Mouse (Mus musculus) testis, postnatal 14 days (tissue): ENCODE measurements around the gene Cdc37l1.

Source experiments
- DNase-seq: peaks from one replicate; pipeline ENCODE4 v3.0.0; 2021; ENCODE audit warnings: low spot score

Cdc37l1 gene

DNA sequence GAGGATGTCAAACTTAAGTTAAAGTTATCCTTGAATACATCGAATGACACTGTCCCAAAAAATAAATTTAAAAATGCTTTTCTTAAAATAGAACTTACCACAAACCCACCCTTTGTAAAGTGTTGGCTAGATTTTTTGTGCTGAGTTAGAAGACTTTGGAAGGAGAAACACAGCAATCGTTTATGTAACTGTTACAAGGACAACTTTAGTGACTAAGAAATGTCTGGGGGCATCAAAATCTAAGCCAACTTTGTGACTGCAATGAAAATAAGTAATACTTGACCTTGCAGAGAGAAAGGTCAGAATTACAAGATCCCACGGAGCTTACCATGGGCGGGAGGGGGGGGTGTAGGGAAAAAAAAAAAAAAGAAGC is 56.8 kb downstream of the Cdc37l1 start:
- no peak for DNase-seq

DNA sequence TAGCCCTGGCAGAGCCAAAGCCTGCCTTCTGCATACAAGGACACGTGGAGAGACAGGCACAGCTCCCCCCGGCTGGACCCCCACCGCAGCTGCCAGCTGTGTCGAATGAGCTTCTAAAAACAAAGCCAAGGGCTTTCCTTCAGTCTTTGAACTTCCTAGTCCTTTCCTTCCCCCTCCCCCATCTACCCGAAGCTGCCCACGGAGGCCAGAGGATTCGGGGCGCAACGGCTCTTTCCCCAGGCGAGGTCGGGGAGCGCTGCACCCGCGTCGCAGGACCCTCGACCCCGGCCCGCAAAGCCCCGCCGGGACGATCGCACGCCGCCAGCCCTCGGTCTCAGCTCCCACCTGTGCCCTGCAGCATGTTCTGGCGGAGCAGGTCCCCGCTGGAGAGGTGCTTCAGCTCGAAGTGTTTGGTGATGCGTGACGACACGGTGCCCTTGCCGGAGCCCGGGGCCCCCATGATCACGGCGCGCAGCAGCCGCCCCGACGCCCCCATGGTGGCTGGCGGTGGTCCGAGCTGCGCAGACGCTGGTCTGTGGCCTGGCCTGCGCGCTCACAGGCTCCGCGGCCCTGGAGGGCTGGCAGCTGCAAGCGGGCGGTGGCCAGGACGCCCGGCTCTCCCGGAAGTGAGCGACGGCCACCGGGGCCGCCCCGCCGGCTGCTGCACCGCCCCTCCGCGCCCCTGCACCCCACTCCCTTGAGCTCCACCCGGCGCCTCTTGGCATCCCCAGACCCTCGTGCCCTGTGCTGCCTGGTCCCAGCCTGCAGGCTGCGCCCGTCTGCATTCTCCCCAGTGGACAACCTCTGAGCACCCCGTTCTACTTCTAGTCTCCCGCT is 57.4 kb downstream of the Cdc37l1 start, which contains the start of gene Ak3:
Gene Ak3, minus strand, starts transcription at position 628 of the 837 bp plus-strand sequence.
- peak; percentile 59 for DNase-seq

DNA sequence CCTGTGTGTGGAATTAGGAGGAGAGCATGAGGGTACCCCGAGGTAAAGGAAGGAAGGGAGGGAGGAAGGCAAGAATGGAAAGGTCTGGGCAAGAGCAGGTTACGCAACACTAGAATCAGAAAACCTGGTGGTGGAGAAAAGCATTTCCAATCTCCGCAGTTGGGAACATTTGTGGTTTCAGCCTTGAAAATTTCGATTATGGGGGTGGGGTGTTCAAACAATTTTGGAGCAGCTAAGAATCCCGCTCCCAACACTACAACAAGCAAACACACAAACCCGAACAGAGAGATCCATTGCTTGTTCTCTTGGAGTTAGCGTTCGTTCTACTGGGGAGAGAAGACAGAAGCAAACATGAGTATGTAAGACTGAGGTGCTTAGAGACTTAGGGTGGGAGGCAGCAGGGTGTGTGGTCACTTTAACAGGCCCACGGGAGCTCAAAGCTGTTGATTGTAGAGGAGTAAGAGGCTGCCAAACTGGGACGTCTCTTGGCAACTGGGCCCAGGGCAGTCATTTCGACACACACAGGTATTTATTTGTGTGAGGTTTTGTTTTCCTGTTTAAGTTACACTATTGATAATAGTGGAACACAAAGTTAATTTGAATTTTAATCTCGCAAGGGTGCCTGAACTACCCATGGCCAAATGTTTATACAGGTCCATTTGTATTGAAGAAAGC is 59.4 kb downstream of the Cdc37l1 start:
- no peak for DNase-seq

DNA sequence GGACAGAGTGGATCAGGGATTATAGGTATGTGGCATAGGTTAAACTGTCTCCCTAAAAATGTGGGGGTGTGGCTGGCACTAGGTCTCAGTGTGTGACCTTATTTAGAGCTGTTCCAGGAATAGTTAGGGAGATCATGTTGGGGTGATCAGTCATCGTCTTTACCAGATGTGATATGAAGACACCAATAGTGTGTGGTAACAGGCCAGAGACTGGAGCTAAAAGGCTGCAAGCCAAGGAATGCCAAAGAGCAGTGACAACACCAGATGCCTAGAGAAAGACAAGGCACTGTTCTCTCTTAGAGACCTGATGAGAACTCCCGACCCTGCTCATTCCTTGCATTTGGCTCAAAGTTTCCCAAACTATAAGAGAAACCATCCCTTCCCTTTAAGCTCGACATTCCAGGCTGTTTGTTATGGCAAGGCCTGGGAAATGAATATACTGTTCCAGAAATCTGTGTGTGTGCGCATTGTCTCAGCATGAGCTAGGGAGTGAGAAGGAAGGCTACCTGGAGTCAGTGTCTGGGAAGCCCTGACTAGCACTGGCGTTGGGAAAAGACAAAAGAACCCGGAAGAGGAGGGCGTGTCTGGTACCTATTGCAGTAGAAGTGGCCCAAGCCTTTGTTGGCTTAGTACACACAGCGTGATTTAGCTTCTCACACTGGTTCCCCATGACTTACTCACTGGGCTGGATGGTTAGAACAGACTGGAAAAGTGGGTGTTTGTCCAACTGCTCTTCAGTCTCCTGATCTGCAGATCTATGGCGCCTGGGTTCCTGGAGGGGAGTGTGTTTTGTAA is 60.2 kb downstream of the Cdc37l1 start:
- DNase-seq = no peak

DNA sequence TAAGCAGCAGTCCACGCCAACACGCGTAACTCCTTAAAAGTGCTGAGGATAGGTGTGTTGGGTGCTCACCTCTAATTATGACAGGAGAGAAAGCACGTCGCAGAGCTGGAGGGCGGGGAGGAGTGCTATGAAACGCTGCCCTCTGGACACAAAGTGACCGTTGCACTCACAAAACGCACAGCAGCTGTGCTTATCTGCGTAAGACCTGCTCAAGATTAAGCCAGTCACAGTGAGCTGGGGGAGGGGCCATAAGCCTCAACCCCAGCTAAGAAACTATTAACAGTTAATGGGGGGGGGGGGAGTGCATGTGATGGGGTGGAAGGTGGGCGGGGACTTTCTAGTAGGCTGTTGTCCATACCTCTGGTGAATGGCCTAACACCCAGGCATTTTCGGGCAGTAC is 62.6 kb downstream of the Cdc37l1 start:
- no peak for DNase-seq

DNA sequence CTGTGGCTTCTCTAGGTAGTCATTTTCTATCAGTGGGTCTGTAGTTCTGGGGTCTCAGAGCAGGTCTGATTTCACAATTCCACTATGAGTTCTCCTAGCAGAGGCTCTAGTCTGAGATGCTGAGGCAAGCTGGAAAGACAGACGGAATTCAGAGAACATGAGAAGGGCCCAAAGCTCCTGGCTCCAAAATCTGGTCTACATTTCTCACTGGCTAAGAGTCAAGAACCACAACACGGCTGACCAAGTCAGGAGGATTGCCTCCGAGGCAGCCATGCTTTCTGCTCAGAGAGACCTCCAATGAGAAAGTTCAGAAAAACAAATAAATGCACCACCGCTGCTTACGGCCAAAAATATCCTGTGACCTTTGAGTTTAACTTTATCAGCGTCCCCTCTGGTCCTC is 64.4 kb downstream of the Cdc37l1 start:
- no peak for DNase-seq

DNA sequence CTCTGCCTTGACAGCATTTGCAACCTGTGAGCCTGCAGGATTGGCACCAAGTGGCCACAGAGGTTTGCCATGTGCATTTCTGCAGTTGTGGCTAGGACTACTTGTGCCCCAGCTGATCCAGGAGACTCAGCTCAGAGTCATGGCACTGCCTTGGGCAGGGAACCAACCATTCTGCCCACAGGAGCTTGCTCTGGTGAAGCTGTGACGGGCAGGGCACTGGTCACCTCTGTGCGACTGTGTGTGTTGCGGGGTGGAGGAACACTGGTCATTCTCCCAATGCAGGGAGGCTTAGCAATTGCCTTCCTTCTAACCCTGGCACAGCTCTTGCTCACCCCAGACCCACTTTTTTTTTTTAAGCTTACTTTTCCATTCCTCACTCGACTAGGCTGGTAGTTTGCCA is 65.3 kb downstream of the Cdc37l1 start:
- DNase-seq = no peak

DNA sequence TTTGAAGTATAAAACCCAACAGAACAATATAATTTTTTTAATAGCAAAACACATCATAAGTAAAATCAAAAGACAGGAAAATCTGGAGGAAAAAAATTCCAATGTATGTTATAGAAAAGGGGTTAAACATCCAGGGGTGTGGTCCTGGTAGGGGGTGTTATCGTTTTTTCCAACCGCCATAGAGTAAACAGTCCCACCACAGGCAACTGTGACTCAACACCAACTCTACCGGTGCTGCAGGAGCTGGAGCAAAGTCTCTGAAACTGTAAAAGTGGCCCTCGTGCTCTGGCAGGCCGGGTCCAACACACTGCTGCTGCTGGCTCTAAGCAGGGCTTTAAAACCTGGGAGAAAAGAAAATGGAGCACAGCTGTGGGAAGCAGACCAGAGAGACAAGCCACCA is 68.6 kb downstream of the Cdc37l1 start:
- DNase-seq = no peak

DNA sequence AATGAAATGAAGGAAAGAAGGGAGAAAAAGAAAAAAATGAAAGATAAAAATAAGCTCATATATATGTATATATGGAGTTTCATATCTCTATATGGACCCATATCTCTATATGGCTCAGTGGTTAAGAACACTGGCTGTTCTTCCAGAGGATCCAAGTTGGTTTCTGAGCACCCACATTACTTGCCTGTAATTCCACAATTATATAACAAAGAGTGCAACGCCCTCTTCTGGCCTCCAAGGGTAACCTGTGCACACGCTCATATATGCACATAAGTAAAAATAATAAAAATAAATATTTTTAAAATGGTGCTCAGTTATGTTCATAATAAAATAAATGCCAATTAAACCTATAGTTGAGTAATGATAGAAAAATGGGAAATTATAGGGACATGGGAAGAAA is 69.5 kb downstream of the Cdc37l1 start:
- DNase-seq = no peak

DNA sequence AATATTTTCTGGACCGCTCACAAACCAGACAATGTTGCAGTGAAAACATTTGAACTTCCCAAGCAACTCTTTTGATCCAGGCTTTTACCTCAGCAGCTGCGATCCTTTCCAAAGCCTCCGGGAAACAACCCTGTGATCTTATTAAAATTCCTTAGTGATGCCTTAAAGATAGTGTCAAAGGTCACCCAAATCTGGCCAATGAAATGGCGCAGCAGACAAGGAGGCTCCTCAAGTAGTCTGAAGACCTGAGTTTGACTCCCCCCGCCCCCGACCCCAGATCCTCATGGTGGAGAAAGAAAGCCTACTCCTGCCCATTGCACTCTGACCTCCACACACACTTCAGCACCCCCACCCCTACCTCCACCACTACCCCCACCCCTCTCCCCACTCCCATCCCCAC is 70.1 kb downstream of the Cdc37l1 start:
- no peak for DNase-seq

DNA sequence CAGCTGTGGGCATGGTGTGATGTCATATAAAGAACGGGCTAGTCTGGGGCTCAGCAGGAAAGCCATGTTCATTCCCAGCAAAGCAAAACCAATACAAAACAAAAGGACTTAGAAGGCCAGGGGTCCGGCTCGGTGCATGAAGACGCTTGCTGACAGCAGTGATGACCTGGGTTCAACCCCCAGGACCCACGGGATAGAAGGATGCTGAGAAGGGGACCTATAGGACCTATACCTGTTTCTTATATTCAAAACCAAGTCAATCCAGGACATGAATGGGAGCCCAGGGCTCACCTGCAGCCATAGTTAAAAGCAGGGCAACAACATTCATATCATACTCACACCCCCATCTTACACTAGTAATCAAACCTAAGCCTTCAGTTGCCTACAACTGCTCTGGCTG is 72.9 kb downstream of the Cdc37l1 start:
- DNase-seq = no peak

DNA sequence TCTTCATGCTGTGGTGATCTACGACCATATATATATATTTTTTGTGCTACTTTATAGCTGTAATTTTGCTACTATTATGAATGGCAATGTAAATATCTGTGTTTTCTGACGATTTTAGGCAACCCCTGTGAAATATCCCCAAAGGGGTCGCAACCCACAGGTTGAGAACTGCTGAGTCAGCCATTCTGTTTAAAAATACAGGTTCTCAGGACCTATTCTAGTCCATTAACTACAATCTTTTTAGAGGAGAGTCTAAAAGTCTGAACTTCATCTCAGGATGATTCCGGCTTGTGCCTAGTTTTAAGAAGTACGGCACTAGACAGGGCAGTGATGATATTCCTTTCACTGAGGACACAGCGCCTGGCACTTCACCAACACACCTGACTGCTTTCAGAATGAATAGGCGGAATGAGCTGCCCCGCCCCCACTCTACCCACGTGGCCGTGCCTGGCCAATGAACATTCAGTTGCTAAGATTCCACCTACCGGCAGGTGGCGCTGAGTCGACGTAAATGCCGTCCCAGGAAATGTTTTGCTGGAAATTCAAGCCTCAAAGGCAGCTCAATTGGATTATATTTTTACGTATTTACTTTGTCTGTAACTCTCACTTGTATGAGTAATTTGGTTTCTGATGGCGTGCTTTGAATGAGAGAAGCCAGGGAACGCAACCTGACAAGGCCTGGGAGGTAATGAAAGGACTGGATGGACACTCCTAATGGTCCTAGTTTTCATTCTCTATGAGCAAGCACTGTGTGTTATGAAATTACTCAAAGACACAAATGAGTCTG is 73.6 kb downstream of the Cdc37l1 start:
- DNase-seq = peak; percentile 88

DNA sequence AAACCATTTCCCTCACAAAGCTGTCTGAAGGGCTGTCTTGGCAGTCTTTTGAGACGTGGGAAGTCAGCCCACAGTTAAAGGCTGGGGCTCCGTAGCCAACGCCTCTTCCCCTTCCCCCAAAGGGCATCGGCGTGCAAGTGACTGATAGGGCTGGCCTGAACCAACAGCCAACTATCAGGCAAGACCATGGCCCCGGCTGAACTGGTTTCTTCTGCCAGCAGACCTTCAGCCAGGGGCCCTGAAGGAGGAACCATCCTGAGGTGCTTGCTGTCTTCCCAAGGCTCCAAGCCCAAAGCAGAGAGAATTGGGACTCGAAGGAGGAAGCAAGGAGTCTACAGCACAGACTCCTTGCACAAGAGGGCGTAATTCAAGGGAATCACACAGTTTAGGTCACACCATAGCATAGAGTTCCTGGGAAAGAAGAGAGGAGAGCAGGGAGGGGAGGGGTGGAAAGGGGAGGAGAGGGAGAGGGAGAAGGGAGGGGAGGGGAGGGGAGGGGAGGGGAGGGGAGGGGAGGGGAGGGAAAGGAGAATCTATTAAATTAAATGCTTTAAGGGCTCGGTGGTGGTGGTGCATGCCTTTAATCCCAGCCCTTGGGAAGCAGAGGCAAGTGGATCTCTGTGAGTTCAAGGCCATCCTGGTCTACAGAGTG is 74.4 kb downstream of the Cdc37l1 start:
- peak; percentile 34 for DNase-seq

DNA sequence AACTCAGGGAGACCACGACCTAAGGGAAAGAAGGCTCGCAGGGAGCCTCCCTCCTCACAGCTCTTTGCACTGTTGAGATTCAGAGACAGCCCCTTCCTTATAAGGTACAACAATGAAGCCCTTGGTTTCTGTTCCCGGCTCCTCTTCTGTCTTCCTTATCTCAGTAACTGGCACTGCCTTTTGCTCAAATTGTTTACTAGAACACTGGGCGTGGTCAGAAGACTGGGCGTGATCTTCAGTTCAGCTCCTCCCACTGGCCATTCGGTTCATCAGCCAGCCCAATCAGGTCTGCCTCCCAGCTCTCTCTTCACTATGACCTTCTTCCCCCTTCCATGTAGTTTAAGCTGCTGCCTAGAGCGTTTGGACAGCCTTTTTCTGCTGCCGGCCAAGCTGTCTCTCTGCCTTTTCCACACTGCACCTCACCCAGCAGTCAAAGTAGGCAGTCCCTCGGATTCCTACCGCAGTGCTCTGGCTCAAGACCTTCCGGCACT is 76.9 kb downstream of the Cdc37l1 start:
- DNase-seq = peak; percentile 79

DNA sequence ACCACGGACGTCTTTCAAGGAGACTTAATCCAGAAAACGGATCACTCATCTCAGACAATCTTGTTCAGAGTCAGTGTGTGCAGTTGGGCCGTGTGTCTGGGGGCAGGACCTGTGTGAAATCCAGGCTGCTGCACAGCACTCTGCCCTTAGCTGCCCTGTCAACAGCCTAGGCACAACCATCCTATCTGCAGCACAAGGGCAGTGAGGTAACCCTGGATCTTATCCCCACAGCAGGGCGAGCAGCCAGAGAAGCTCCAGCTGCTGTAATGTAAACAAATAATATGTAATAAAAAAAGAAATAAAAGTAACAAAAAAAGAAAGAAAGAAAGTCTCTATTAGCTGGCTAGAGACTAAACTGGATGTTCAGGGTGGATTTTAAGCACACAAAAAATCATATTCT is 79.0 kb downstream of the Cdc37l1 start:
- DNase-seq = no peak

DNA sequence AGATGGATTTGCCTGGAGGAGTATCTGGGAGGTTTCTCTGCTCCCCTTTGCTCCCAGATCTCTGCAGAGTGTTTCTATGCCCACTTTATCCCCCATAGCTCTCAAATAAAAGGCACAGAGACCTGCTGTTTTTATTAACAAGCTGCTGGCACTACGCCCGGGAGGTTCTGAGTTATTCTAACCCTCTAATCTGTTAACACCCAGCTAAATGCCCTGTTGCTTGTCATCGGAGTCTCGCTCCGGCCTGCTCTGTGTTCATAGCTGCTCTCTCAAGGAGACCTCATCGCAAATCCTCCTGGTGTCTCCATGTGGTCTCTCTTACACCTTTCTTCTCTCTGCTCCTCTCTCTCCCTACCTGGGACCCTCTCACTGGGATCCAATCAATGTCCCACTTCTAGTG is 84.7 kb downstream of the Cdc37l1 start:
- no peak for DNase-seq
